Mouse (Mus musculus): Measurements from ENCODE around the gene Bach2.

- TF ChIP-seq EP300 (IDR thresholded peaks at IDR 0.05; ENCODE audit: low read depth) = no peak
- TF ChIP-seq CTCF (IDR thresholded peaks at IDR 0.05; ENCODE audit: low read depth) = no peak
These were observed 2.9 kb downstream of the Bach2 start for GRCm38 (mm10) chr4:32241351-32241980.

Measured in heart, postnatal 0 days (tissue).